Mouse (Mus musculus): Measurements from ENCODE around the gene Prkg2. TPM values are rescaled to one million over a fixed set of nuclear protein-coding genes. Genes with fewer than 3 reads are reported as not detected.
A peak's percentile ranks its signal among the peaks of the same experiment; 100 is the strongest.

Prkg2 gene
- total and polyA plus RNA-seq, 2 experiments from 2014 or later: 2.5 to 2.9 TPM

- Histone ChIP-seq H3K36me3 (ENCODE audit: insufficient read depth, low read length) (no peaks in the 10 kb centered on the region), H3K9ac (replicated peaks; ENCODE audit: low read length, poor library complexity, severe bottlenecking) (no peak overlapping the region), H3K4me1 (ENCODE audit: insufficient read depth, low read length) (no peaks in the 10 kb centered on the region), H3K4me2 (ENCODE audit: low read depth, low read length, poor library complexity, severe bottlenecking) (no peak overlapping the region), H3K27ac (ENCODE audit: low read depth, low read length) (no peak overlapping the region), H3K4me3 (ENCODE audit: low read depth, low read length) (no peak overlapping the region), H3K9me3 (ENCODE audit: low read length) (no peaks in the 10 kb centered on the region), H3K27me3 (ENCODE audit: insufficient read depth, low read length) (no peaks in the 10 kb centered on the region)
- ATAC-seq (ENCODE audit: low FRiP score) (no peak), DNase-seq (ENCODE audit: low spot score) (no peak)
- no peak for TF ChIP-seq CTCF (IDR thresholded peaks at IDR 0.05)
- 52% methylated on average over 6 of the region's 6 CpGs for WGBS
These were observed 96.4 kb downstream of the Prkg2 start for GRCm38 (mm10) chr5:98940731-98941130.

GRCm38 (mm10) chr5:98939631-98940208 lies 97.4 kb downstream of the Prkg2 start:
- no peak for TF ChIP-seq CTCF (IDR thresholded peaks at IDR 0.05)
- H3K9me3 ChIP-seq (ENCODE audit: low read length): no peaks in the 10 kb centered on the region
- H3K36me3 ChIP-seq (ENCODE audit: insufficient read depth, low read length): no peaks in the 10 kb centered on the region
- H3K27me3 ChIP-seq (ENCODE audit: insufficient read depth, low read length): no peaks in the 10 kb centered on the region
- H3K4me2 ChIP-seq (ENCODE audit: low read depth, low read length, poor library complexity, severe bottlenecking): no peak overlapping the region
- no peak overlapping the region for H3K4me3 ChIP-seq (ENCODE audit: low read depth, low read length)
- no peak for ATAC-seq (ENCODE audit: low FRiP score)
- WGBS: 65% methylated on average over 6 of the region's 6 CpGs
- H3K9ac ChIP-seq (replicated peaks; ENCODE audit: low read length, poor library complexity, severe bottlenecking): no peak overlapping the region
- no peak overlapping the region for H3K27ac ChIP-seq (ENCODE audit: low read depth, low read length)
- no peak for DNase-seq (ENCODE audit: low spot score)
- no peaks in the 10 kb centered on the region for H3K4me1 ChIP-seq (ENCODE audit: insufficient read depth, low read length)

DNA sequence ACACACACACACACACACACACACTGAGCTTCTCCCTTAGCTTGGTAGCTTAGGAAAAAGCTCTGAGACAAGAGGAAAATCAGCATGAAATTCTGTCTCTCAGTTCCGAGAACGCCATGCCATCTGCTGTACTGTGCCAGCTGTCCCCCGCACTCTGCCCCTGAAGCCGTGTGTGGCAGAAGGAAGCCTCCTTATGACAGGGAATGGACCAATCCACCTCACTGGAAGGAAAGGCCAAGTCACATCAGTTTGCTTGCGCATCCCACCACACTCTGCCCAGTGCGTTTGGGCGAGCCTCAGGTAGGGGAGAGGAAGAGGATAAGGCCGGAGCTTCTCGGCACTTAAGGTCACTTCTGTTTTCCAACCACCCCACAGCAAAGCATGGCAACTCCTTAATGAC lies 98.0 kb downstream of the Prkg2 start:
- peak; percentile 55 for DNase-seq (ENCODE audit: low spot score)
- H3K27ac ChIP-seq (ENCODE audit: low read depth, low read length): no peak overlapping the region

DNA sequence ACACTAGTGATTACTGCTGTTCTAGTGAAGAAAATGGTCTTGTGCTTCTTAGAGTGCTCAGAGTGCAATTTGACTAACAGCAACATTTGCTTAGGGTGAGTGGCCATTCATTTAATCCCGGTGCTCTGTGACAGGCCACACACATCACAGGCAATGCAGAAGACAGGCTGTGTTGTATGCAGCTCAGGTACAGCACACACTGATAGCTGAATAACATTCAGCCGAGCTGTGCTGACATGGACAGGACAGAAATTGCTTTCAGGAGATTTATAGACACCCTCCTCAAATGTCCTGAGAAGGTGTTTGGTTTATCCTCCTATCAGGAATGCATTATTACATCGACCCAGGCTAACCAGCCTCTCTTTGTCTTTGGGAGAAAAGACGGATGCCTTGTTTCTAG lies 99.3 kb downstream of the Prkg2 start:
- Histone ChIP-seq H3K4me1 (ENCODE audit: insufficient read depth, low read length) (no peaks in the 10 kb centered on the region), H3K4me2 (ENCODE audit: low read depth, low read length, poor library complexity, severe bottlenecking) (no peak overlapping the region), H3K27me3 (ENCODE audit: insufficient read depth, low read length) (no peaks in the 10 kb centered on the region), H3K9me3 (ENCODE audit: low read length) (no peaks in the 10 kb centered on the region), H3K9ac (replicated peaks; ENCODE audit: low read length, poor library complexity, severe bottlenecking) (no peak overlapping the region), H3K36me3 (ENCODE audit: insufficient read depth, low read length) (no peaks in the 10 kb centered on the region), H3K4me3 (ENCODE audit: low read depth, low read length) (no peak overlapping the region), H3K27ac (ENCODE audit: low read depth, low read length) (no peak overlapping the region)
- DNase-seq (ENCODE audit: low spot score): no peak
- 60% methylated on average over 4 of the region's 4 CpGs for WGBS
- no peak for ATAC-seq (ENCODE audit: low FRiP score)
- TF ChIP-seq CTCF (IDR thresholded peaks at IDR 0.05): no peak

More for the DNA sequence above, 98.0 kb downstream of the Prkg2 start:
- ATAC-seq (ENCODE audit: low FRiP score): no peak
- no peaks in the 10 kb centered on the region for H3K4me1 ChIP-seq (ENCODE audit: insufficient read depth, low read length)
- no peak overlapping the region for H3K4me3 ChIP-seq (ENCODE audit: low read depth, low read length)
- no peak overlapping the region for H3K9ac ChIP-seq (replicated peaks; ENCODE audit: low read length, poor library complexity, severe bottlenecking)
- no peaks in the 10 kb centered on the region for H3K9me3 ChIP-seq (ENCODE audit: low read length)
- no peak overlapping the region for H3K4me2 ChIP-seq (ENCODE audit: low read depth, low read length, poor library complexity, severe bottlenecking)
- no peak for TF ChIP-seq CTCF (IDR thresholded peaks at IDR 0.05)
- no peaks in the 10 kb centered on the region for H3K27me3 ChIP-seq (ENCODE audit: insufficient read depth, low read length)
- WGBS: 67% methylated on average over 9 of the region's 9 CpGs
- no peaks in the 10 kb centered on the region for H3K36me3 ChIP-seq (ENCODE audit: insufficient read depth, low read length)

DNA sequence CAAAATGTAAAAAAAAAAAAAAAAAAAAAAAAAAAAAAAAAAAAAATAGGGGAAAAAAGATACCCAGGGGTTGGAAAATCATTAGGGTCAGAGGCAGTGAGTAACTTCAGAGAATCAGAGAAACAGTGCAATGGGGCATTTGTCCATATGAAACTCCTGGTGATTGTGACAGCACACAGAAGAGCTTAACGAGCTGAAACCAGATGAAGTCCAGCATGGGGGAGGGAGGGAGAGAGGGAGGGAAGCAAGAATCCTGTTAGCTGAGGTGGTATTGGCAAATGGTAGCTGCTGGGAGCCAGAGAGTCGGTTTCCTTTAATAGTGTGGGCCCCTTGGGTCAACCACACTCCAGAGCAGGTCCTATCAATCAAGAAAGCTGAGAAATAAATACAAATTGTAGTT lies 100.5 kb downstream of the Prkg2 start:
- Histone ChIP-seq H3K9me3 (ENCODE audit: low read length) (no peaks in the 10 kb centered on the region), H3K36me3 (ENCODE audit: insufficient read depth, low read length) (no peaks in the 10 kb centered on the region), H3K27ac (ENCODE audit: low read depth, low read length) (no peak overlapping the region), H3K9ac (replicated peaks; ENCODE audit: low read length, poor library complexity, severe bottlenecking) (no peak overlapping the region), H3K4me2 (ENCODE audit: low read depth, low read length, poor library complexity, severe bottlenecking) (no peak overlapping the region), H3K4me1 (ENCODE audit: insufficient read depth, low read length) (no peaks in the 10 kb centered on the region), H3K4me3 (ENCODE audit: low read depth, low read length) (no peak overlapping the region), H3K27me3 (ENCODE audit: insufficient read depth, low read length) (no peaks in the 10 kb centered on the region)
- no peak for DNase-seq (ENCODE audit: low spot score)
- ATAC-seq (ENCODE audit: low FRiP score): no peak
- no peak for TF ChIP-seq CTCF (IDR thresholded peaks at IDR 0.05)
- 46% methylated on average over 2 of the region's 2 CpGs for WGBS

DNA sequence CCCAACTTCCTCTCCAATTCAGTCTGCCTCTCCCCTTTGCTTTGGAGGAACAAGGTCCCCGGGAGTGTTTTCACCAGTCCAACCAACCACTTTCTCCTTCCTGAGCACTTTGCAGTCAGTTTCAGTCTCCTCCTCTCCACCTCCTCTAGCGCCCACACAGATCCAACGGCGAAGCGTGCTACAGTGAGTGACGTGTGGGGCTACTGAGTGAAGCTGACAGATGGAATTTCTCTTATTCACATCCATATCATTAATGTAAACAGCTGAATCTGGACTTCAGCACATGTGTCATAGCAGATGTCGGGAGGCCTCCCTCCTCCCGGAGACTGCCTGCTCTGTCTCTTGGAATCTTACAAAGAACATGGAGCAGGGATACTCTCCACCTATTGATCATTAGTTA lies 101.2 kb downstream of the Prkg2 start:
- Histone ChIP-seq H3K36me3 (ENCODE audit: insufficient read depth, low read length) (no peaks in the 10 kb centered on the region), H3K27me3 (ENCODE audit: insufficient read depth, low read length) (no peaks in the 10 kb centered on the region), H3K27ac (ENCODE audit: low read depth, low read length) (no peak overlapping the region), H3K9ac (replicated peaks; ENCODE audit: low read length, poor library complexity, severe bottlenecking) (no peak overlapping the region), H3K4me3 (ENCODE audit: low read depth, low read length) (no peak overlapping the region), H3K4me1 (ENCODE audit: insufficient read depth, low read length) (no peaks in the 10 kb centered on the region), H3K4me2 (ENCODE audit: low read depth, low read length, poor library complexity, severe bottlenecking) (no peak overlapping the region), H3K9me3 (ENCODE audit: low read length) (no peaks in the 10 kb centered on the region)
- no peak for DNase-seq (ENCODE audit: low spot score)
- no peak for ATAC-seq (ENCODE audit: low FRiP score)
- 82% methylated on average over 8 of the region's 8 CpGs for WGBS
- TF ChIP-seq CTCF (IDR thresholded peaks at IDR 0.05): no peak
